Mouse (Mus musculus) urinary bladder, postnatal 14 days (tissue): Measurements from ENCODE around the gene Ankrd13d.
A peak's percentile ranks its signal among the peaks of the same experiment; 100 is the strongest.

Experiments
- DNase-seq: peaks from one replicate; pipeline ENCODE4 v3.0.0; 2021; ENCODE audit warnings: low spot score

Gene Ankrd13d

DNA sequence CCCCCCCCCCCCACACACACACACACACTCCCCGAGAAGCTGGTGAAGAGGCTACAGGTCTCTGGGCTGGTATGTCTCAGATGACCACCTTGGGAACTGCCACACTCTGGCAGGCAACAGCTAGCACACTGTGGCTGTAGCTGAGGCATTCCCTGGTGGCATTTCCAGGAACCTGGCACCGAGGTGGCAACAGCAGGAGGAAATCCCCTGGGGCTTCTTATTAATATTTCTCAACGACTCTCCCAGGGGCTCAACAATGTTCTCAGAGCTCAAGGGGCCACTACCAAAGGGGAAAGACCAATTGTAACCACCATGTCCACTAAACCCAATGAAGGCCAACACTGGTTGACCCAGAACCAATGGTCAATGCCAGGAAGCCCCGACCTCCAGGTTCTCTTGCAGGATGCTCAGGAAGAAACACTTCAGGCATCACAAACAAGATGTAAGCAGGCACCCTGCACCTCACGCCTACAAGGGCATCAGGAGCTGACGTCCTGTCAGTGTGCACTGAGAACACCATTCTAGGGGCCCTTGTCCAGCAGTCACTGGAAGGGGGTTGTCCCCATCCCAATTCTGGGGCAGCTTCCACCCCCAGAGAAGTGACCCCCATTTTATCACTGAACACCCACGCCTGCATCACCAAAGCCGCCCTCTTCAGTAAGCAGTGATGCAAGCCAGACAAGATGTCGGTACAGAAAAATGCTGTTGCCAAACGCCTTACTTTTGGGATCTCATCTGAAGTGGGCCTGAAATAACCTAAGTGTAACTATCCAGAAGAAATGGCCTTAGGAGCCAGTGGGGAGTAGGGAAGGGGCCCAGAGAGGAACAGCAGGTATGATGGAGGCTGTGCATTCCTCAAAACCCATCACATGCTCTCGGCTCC is 18.2 kb upstream of the Ankrd13d start:
- DNase-seq, result no peak

DNA sequence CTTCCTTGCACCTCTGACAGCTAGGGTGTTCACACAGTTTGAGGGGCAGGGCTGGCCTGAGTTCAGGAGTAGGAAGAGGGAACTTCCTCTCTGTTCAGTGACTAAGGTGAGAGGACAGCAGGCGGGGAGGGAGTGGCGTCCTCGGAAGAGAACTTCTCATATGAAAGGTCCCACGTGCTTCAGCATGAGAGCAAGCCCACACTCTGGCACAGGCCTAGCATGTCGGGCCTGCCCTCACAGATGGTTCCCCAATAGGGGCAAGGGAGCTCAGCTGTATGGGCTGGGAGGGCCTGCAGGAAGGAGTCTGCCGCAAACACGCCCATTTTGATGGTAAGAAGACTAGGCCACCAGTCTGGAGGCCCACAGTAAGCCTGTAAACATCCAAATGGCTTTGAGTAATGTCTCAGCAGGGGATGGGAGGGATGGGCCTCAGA is 17.4 kb upstream of the Ankrd13d start:
- peak; percentile 44 for DNase-seq

DNA sequence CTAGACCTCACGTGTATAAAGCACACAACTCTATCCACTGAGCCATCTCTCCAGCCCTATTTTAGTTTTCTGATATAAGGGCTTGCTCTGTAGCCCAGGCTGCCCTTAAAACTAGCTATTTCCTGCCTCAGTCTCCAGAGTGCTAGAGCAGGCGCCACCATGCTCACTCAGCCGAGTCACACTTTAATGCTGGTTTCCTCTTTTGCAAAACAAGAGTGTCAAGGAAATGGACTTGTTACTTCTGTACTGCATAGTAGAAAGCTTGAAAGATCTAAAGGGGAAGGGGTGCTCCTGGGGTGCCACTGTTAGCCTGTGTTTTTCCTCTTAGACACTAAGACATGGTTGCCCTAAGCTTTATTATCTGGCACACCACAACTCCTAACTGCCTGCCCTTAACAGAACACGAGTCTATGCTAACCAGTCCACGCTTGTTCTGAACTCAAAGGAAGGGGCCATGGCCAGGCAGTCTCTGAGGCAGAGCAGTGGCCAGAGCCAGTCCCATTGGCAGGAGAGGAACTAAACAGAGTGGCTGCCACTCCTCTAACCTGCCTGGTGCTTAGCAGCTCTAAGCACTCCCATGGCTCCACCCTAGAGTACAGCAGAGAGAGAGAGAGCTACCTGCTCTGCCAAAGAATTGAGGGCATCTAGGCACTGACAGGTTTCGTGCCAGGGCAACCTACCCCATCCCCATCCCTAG is 16.8 kb upstream of the Ankrd13d start:
- DNase-seq, result no peak

DNA sequence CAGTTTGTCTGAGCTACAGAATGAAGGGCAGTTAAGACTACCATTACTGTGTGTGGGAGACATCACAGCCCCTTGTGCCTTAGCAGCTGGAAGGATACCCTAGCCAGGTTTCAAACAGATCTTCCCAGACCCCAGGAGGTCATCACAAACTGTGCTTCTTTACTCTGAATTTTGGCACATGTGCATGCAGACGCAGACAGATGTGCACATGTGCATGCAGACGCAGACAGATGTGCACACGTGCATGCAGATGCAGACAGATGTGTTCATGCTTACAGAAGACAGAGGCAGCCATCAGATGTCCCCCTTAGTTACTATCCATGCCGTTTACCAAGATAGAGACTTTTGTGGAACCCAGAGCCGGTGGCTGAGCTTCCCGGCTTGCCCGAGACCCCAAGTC is 16.2 kb upstream of the Ankrd13d start:
- DNase-seq, result no peak

DNA sequence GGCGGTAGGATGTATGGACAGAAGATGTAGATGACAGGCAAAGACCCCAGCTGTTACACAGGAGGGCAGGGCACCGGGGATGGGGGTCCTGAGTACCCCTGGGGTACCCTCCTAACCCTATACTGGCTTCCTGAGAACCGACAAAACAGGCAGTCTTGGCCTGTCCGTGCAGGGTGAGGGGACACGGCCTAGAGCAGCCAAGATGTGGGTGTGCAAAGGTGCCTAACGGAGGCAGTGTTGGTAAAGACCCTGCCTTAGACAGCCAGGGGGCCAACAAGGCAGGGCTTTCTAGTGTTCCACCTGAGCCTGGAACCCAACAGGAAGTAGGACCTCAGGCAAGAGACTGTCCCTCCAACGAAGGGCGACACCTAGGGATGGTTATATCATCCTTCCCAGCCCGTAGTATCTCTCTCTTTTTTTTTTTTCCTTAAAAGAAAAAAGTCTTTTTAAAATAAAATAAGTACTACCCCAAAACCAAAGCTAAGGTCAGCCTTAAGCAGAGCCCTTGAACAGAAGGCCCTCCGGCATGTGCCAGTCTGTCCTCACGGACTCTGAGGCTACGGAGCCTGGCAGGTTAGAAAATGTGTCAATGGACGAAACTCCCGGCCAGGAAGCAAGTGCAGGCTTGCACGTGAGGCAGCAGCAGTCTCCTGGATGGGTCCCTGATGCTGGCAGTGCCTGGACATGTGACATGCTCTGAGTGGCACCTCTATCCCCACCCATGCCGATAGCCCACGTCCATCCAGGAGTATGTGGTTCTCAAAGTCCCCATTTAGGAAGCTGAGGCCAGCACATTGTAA is 15.6 kb upstream of the Ankrd13d start:
- peak; percentile 49 for DNase-seq

DNA sequence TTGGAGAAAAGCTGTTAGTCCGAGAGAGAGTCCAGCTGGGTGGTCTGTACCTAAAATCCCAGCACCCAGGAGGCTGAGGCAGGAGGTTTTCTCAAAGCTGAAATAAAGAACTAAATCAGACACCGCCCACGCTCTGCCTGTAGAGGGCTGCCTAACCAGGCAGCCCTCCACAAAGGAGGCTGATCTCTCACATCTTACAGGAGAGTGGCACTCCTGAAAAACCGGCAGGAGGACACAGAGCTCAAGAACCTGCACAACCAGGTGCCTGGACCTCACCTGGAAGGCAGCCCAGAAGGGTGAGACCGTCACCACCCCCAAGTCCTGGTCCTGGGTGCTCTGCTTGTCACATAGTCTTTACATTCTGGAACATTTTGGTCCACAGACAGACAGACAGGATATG is 14.9 kb upstream of the Ankrd13d start:
- peak; percentile 75 for DNase-seq

DNA sequence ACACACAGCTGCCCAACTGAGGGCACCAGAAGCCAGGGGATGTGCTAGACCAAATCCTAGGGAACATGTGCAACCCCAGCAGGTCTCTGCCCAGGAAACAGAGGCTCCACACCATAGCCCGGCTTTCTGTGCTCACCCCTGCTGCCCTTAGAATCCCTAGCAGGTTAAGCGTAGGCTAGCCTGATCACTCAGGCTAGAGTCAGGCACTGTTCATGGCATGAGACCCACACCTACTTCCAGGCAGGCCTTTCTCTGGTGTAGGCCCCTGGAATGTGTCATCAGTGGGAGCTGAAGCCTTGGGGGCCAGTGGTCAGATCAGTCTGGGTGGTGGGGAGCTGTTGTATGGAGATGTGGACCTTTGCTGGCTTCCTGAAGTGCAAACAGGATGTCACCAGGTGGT is 13.7 kb upstream of the Ankrd13d start:
- no peak for DNase-seq

DNA sequence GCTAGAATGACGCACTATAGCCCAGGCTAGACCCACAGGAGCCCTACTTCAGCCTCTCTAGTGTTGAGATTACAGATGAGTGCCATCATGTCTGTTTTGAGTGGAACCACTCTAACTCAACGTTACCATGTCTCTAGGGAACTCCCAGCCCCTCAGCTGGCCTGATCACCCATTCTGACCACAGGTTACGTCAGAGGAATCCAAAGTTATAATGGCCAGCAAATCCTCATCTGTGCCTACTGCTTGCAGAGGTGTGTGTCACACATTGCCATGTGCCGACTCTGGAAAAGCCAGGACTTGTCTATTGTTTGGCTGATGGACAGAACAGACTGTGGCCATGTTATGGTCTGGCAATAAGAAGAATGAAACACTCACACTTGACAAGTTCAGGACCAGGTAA is 12.5 kb upstream of the Ankrd13d start:
- DNase-seq, result no peak

DNA sequence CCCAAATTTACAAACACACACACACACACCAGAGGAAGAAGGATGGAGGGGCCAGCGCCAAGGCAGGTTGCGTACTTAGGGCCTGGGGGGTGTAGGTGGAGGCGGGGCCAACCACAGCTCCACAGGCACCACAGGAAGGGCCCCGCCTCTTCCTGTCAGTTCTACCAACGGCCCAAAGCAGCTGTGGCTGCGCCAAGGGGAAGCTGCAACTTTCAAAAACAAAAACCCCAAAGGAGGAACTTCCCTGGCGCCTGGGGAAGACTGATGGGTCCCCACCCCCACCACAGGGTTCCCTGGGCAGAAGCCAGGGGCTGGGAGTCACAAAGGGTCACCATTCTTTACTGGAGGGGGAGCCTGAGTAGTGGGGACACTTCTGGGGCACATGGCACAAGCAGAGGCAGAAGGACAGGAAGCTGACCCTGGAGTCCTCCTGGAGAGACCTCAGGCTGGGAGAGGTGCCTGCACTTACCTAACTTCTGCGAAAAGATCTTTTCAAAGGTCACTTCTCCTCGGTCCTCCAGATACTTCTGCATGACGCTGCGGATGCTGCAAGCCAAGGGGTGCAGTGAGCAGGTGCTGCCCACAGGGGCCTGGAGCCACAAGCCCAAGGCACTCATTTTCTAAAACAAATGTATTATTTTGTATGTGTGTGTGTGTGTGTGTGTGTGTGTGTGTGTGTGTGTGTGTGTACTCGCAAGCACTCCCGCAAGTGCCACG is 11.6 kb upstream of the Ankrd13d start:
- peak; percentile 37 for DNase-seq

DNA sequence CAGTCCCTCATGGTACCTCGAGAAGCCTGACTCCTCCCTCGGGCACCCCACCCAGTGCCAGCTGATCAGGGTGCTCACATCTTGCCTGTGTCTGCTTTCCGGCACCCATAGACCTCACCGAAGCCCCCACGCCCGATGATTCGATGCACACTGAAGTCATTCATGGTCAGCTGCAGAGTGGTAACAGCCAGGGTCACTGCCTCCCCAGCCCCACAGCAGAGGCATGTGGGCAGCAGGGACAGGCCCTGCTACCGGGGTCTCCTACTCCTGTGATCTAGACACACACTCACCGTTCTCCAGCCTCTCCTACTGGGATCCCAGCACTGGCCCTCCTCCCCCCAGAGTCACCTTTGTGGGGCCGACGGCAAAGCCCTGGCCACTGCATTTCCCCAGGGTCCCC is 8.2 kb upstream of the Ankrd13d start:
- no peak for DNase-seq

DNA sequence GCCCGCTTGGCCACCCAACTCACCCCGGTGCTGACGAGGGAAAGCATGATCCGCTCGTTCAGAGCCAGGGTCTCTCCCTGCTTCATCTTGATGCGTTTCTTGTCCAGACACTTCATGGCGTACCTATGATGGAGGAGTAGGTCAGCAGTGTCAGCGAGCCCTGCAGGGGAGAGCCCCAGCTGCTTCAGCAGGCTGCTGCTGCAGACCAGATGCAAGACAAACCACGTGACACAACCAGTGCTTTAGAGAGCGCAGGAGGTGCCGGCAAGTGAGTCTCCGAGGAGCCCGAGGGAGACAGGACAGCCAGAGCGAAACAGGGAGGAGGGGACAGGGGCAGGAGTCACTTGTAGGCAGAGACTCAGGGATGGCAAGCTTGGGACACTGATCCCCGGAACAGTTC is 7.8 kb upstream of the Ankrd13d start:
- no peak for DNase-seq

DNA sequence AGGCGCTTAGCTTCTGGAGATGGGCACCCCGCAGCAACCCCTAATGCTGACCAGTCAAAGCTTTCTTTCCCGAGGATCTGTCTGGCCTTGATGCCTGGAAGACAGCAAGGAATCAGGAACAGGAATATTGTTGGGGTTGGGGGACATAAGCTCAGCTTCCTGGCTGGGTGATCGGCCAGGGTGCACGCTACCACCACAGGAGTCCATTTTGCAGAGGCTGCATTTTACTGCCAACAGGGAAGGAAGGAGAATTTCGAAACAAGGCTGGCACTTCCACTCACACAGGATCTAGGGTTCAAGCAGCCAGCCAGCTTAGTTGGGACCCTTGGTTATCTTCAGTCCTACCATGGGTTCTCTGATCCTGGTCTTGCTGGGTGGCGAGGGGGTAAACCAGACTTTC is 716 bp upstream of the Ankrd13d start:
- DNase-seq, result no peak

DNA sequence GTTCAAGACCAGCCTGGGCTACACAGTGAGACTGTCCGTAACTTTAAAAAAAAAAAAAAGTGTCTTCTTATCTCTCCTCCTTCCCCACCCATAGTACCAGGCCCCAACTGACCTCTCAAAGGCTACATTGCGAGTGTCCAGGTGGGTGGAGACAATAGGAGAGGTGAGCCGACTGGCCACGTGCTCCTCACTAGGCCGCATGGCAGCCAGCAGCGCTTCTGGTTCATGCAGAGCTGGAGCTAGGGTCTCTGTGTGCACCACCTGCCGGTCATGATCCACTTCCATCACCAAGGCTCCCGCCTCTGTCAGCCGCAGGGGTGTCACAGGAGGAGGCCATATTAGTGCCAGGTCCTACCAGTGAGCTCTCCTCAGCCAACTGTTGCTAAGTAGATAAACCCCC is 2.5 kb downstream of the Ankrd13d start:
- DNase-seq, result no peak

DNA sequence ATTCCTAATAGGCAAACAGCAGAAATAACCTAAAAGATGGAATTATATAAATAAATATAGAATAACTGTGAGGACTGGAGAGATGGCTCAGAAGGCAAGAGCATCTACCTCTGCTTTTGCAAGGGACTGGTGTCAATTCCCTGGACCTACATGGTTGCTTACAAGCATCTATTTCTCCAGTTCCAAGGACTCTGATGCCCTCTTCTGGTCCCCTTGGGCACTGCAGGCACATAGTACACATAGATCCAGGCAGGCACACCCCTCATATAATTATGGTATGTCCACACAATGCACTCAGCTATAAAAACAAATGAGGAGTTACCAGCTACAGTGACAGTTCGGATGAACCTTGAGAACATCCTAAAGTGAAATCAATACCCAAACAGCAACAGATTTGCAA is 3.5 kb downstream of the Ankrd13d start:
- no peak for DNase-seq

DNA sequence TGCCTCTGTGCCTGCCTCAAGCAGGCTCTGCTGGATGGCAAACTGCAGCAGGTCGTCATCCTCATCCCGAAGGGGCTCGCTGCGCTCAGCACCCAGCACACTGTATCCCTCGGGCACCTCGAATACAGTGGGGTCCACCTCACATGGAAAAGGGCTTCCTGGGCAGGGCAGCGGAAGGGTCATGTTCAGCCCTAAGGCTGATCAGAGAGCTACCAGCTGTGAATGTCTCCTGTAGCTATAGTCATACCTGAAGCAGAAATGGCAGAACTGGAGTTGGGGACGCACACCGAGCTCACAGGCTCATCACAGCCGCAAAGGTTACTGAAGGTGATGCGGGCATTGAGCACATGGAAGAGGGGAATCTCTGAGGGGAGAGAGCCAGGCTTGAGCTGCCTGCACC is 12.0 kb downstream of the Ankrd13d start:
- no peak for DNase-seq

DNA sequence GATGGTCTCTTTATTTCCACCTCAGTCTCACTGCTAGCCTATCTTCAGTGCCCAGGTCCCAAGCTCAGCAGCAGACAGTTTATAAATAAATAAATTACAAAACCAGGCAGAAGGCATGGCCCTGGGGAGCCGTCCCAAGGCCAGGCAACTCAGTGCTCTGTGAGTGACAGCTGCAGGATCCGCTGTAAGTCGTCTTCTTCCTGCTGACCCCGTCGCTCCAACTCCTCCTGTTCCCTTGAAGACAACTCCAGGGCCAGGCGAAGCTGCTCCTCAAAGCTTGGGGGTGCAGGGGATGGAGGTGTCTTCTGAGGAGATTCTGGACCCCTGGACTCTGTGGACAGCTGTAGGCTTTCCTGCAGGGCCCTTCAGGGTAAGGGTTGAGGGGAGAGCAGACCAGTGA is 12.8 kb downstream of the Ankrd13d start:
- no peak for DNase-seq

DNA sequence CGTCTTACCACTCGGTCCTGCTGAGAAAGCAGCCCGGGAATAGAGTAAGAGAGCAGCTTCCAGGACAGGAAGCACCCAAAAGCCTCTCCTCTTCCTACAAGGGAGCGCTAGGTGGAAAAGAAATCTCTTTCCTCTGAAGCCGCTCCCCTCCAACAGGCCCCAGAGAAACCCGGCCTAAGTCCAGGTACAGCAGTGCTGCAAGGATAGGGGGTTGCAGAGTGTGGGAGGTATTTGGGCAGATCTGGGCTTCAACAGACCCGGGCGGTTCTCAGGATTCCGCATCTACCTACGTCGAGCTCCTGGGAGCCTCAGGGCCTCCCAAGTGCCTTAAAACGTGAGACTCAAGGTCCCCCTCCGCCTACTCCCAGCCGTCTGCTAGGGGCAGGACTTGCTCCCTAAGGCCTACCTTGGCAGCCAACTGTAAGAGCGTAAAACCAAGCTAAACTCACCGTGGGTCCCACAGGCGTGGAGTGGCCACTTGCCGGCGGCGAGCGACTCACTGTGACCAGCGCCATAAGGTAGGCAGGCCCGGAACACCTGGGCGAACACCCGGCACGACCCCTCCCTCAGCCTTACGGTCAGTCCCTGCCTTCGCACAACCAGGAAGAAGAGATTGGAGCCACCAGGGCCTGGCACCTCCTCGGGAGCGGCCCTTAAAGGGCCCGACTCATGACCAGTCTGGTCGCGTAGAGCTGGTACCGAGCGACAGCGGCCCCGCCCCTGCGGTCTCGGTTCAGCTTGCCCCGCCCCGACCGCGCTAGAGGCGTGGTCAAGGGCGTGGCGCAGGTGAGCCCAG is 14.2 kb downstream of the Ankrd13d start, which contains the start of gene Ssh3:
Gene Ssh3, minus strand, starts transcription at position 615 of the 796 bp plus-strand sequence.
- DNase-seq, result peak; percentile 86

DNA sequence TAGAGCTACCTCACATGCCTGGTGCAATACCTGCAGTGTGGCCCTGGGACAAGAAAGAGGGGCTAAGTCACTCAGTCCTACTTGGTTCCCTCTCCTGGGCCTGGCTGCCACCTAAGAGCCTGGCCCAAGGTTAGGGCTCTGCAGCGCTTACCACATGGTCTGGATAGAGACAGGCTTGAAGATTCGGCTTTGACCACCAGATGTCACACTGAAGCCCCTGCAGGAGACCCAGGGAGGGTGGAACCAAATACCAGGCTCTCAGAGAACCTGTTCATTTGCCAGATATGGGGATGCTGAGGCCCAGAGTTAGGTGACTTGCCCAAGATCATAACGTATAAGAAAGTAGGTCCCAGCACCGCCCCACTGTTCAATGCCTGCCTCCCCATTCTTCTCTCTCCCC is 17.0 kb downstream of the Ankrd13d start:
- DNase-seq, result no peak

DNA sequence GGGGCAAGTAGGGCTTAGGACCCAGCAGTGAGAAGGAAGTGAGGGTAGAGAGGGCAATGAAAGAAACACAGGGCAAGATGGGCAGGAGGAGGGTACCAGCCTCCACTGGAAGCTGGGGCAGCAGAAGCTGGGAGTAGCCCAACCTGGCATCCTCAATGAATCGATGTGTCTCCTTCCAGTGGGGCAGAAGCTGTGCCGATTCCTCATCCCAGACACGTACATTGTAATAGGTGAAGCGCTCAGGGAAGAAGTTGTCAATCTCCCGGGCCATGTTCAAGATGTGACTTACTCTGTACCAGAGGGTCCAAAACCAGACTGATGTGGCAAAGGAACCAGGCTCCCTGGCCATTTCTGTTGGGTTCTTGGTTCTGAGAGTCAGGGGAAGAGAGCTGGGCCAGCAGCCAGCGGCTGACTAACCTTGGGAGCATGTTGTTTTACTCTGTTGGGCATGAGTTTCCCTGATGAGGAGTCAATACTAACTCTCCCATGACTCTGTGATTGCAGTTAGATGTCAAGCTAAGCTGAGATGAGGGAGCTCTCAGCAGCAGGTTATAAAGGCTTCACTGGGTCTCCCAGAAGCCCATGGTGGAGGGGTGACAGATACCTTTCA is 18.7 kb downstream of the Ankrd13d start:
- no peak for DNase-seq

DNA sequence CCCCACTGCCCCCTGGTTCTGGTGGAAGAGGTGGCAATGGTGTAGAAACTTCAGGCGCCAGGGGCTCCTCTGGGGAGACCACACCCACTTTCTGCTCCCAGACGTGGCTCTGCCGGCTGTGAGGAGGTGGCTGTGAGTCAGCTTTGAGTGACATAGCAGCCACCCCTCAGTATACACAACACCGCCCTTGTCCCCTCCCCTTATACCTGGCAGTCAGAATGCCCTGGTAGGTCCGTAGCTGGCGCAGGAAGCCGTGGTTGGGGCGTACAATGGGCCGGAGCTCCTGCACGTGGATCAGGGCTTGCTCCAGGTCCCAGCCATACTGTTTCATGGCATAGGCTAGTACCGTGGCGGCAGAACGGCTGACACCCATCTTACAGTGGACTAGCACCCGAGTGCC is 19.2 kb downstream of the Ankrd13d start:
- DNase-seq, result peak; percentile 55

DNA sequence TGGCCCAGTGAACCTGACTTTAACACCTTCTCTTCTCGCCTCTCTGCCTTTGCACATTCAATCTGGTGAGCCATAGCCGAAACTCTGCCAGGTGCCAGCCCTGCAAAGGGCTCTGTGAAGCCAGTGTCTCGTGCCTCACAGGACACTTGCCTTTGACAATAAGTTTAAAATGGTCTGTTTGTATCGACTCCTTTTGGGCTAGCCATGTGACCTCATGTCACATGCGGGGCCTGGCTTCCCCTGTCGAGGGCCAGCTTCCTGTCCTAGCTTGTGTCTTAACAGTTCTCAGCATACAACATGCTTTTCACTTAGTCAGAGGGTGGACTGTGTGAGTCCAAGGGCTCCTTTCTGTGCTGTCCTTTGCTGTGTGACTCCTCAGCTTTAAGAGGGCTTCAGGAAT is 20.2 kb downstream of the Ankrd13d start:
- no peak for DNase-seq
